Mouse (Mus musculus) liver, embryonic 14.5 days (tissue): ENCODE results near the gene Gpatch8.

Source experiments
- CTCF ChIP-seq: IDR thresholded peaks from 2 replicates; pipeline ENCODE4 v1.5.1; 2016; ENCODE audit warnings: antibody characterized with exemption, low read depth, control low read depth
- EP300 ChIP-seq: IDR thresholded peaks from 2 replicates; pipeline ENCODE4 v1.6.1; 2016; ENCODE audit warnings: antibody characterized with exemption, low read depth

DNA sequence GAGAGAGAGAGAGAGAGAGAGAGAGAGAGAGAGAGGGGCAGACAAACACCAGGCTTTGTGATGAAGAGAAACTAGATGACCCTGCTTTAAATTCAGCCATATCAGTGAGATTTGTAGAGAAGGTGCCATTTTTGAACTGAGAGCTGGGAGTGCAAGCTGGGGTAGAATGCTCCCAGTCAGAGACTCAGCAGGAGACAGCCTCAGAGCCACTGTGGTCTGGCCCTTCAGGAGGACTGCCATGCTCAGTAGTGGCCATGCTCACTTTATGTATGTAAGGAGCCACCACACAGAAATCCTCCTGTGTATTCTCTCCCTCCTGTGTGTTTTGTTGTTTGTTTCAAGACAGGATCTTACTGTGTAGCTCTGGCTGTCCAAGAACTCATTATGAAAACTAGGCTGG lies 9.5 kb upstream of the Gpatch8 start:
- TF ChIP-seq CTCF = no peak
- no peak for TF ChIP-seq EP300
